Comparison of ENCODE assay signal across 32 mouse cellular contexts in the genomic region with DNA sequence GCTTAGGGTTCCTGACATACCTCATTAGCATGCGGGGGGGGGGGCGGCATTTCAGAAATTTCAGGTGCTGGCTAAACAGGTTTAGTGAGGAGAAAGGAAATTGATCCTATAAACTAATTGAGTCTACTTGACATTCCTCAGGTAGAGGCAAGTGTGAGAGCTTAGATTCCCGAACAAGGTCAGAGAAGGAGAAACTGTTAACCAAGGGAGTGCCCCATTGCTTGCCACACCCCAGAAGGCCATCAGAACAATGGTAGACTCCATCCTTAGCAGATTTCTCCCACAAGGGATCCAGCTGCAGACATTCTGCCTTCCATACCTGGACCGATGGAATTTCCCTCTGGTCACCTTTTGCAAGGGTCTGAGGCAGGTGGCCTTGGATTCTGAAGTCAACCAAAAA. TPM values are rescaled to one million over a fixed set of nuclear protein-coding genes. Genes with fewer than 3 reads are reported as not detected.
"Had no signal": no experiment of that assay in that cellular context is flagged by ENCODE, and none has a peak within 500 bp of the region (broad histone marks: within the 10 kb centered on the region; RNA-seq: fewer than 3 reads in every experiment).

No protein-coding gene starts in this region.

- H3K4me1 ChIP-seq: heart, embryonic 10.5 days; heart, embryonic 12.5 days; hindbrain, embryonic 13.5 days; hindbrain, embryonic 15.5 days; limb, embryonic 10.5 days; limb, embryonic 12.5 days had no signal

- H3K4me3 ChIP-seq: gastrocnemius, adult 2 months; heart, embryonic 10.5 days; heart, embryonic 12.5 days; hindbrain, embryonic 13.5 days; hindbrain, embryonic 15.5 days; kidney, embryonic 15.5 days; layer of hippocampus, adult 2 months; left cerebral cortex, adult 2 months; limb, embryonic 10.5 days; limb, embryonic 12.5 days; liver, embryonic 13.5 days; liver, embryonic 15.5 days had no signal

- H3K36me3 ChIP-seq: heart, embryonic 10.5 days; heart, embryonic 12.5 days; hindbrain, embryonic 13.5 days; hindbrain, embryonic 15.5 days; kidney, embryonic 15.5 days; limb, embryonic 10.5 days; limb, embryonic 12.5 days; liver, embryonic 13.5 days; liver, embryonic 15.5 days had no signal

- DNase-seq: gastrocnemius, adult 2 months; gastrocnemius, postnatal 10 days; gastrocnemius, postnatal 25 days; heart, adult 18-20 months; heart, postnatal 10 days; heart, postnatal 36 days; kidney, adult 11 months; kidney, adult 2 months; kidney, adult 9 months; kidney, postnatal 25 days; kidney, postnatal 4 days; liver; liver, embryonic 13.5 days had no signal

- H3K27me3 ChIP-seq: hindbrain, embryonic 15.5 days; kidney, embryonic 15.5 days; limb, embryonic 12.5 days had no signal

- H3K9me3 ChIP-seq: heart, embryonic 10.5 days; heart, embryonic 12.5 days; hindbrain, embryonic 13.5 days; hindbrain, embryonic 15.5 days; kidney, embryonic 15.5 days; limb, embryonic 10.5 days; limb, embryonic 12.5 days; liver, embryonic 13.5 days; liver, embryonic 15.5 days had no signal

RNA-seq across cellular contexts. Expression of gene Cldn13, which starts 11.4 kb away (rescaled TPM):
- total RNA-seq: gastrocnemius, adult 2 months; gastrocnemius, postnatal 25 days; gastrocnemius, postnatal 4 days; granulocyte monocyte progenitor cell, adult 5-6 weeks; heart, adult 18-20 months; heart, adult 8-10 months; heart, postnatal 10 days; heart, postnatal 36 days; hindbrain, postnatal 0 days; layer of hippocampus, adult 2 months; layer of hippocampus, postnatal 10 days; layer of hippocampus, postnatal 25 days; left cerebral cortex, adult 2 months; left cerebral cortex, postnatal 14 days; left cerebral cortex, postnatal 36 days had no signal

RNA-seq across cellular contexts. Expression of gene Cldn4, which starts 20.0 kb away (rescaled TPM):
- total RNA-seq: gastrocnemius, adult 2 months; gastrocnemius, postnatal 10 days; gastrocnemius, postnatal 25 days; gastrocnemius, postnatal 4 days; granulocyte monocyte progenitor cell, adult 5-6 weeks; heart, adult 8-10 months; heart, postnatal 36 days; hematopoietic stem cell, adult 5-6 weeks; hindbrain, postnatal 0 days; layer of hippocampus, adult 2 months; layer of hippocampus, postnatal 10 days; layer of hippocampus, postnatal 25 days; left cerebral cortex, adult 2 months; left cerebral cortex, postnatal 14 days; left cerebral cortex, postnatal 36 days had no signal

RNA-seq across cellular contexts. Expression of gene Tmem270, which starts 20.2 kb away (rescaled TPM):
- total RNA-seq: gastrocnemius, adult 2 months; gastrocnemius, postnatal 10 days; gastrocnemius, postnatal 25 days; gastrocnemius, postnatal 4 days; granulocyte monocyte progenitor cell, adult 5-6 weeks; heart, adult 18-20 months; heart, adult 8-10 months; heart, postnatal 10 days; heart, postnatal 36 days; hematopoietic stem cell, adult 5-6 weeks; hindbrain, postnatal 0 days; layer of hippocampus, adult 2 months; layer of hippocampus, postnatal 10 days; layer of hippocampus, postnatal 25 days; left cerebral cortex, adult 2 months; left cerebral cortex, postnatal 14 days; left cerebral cortex, postnatal 36 days had no signal

RNA-seq across cellular contexts. Expression of gene Cldn3, which starts 59.3 kb away (rescaled TPM):
- total RNA-seq: gastrocnemius, adult 2 months; gastrocnemius, postnatal 10 days; granulocyte monocyte progenitor cell, adult 5-6 weeks; hematopoietic stem cell, adult 5-6 weeks had no signal
